Mouse (Mus musculus) NIH3T3 (cell line): ENCODE measurements around the gene Cdk5r1.
A peak's percentile ranks its signal among the peaks of the same experiment; 100 is the strongest.
"Not testable (repeated sequence)": the region's sequence is repeated elsewhere in the genome, so short reads cannot be mapped to it uniquely, and the experiment has no call there.

ENCODE experiments used
- DNase-seq: peaks from one replicate; pipeline ENCODE4 v3.0.0-alpha.2; 2012; ENCODE audit warnings: low read depth

Gene Cdk5r1

DNA sequence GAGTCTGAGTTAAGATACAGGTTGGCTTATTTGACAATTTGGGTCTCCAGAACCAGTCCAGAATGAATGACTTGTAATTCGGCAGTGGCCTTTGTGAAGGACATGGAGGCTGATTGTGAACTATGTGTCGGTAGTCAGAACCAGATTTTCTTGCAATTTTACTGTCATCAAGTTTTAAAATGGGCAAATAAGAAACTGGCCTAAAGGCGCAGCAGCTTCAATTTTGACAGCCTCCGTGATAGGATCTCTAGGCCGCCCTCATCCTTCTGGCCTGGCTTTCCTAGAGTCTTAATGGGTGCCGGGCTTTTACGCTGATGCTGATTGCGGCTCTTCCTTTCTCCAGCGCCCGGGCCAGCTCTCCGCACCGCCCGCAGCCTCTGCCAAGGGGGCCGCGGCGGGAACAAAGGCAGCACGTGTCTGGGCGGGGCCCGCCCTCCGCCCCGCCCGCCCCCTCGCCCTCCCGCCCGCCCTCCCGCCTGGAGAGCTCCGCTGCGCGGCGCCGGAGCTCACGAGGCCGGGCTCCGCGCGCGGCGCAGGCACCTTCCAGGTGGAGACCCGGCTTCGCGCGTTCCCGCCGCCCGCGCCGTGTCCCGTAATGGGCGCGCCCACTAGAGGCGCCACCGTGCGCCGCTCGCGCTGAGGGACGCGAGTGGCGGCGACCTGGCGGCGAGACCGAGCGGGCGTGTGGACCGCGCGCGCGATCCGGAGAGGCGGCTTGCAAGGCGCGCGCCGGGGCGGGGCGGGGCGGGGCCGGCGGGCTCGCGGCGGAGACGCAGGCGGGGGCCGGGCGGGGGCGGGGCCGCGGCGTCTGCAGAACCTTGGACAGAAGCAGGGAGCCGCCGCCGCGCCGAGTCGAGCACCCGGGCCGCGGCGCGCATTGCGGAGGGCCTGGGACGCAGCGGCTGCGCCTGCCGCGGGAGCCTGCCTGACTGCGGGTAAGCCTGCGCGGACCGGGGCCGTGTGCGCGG, at the start of gene Cdk5r1:
Gene Cdk5r1, plus strand, starts transcription at position 802 of the 968 bp plus-strand sequence.
- peak; percentile 95 for DNase-seq

GRCm38 (mm10) chr11:80428381-80429008, 48.3 kb upstream of the Cdk5r1 start, which contains the start of gene Psmd11:
Gene Psmd11, plus strand, starts transcription at chr11:80428615.
- DNase-seq = peak; percentile 97

DNA sequence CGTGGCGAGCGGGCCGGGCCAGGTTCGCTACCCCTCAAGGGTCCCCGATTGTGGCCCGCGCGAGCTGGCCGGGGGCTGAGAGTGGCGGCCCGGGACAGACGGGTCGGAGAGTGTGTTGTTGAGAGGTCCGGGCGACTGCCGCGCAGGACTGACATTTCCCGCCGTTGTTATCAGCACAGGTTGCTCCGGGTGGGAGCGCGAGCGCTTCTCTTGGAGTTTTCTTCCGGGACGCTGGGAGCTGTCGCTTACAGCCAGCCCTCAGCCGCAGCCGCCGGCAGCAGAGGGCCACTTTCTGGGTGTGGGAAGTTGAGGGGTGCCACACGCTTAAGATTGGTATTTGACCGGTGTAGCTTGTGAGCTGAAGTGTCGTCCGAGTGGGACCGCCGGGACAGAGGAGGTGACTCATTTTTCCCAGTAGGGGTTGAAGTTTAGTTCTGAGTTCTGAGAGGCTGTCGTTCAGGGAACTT, 47.8 kb upstream of the Cdk5r1 start:
- DNase-seq = peak; percentile 44

- DNase-seq = no peak
Measured at GRCm38 (mm10) chr11:80429500-80430166, 47.2 kb upstream of the Cdk5r1 start.

GRCm38 (mm10) chr11:80430366-80430910, 46.4 kb upstream of the Cdk5r1 start:
- DNase-seq = peak; percentile 26

DNA sequence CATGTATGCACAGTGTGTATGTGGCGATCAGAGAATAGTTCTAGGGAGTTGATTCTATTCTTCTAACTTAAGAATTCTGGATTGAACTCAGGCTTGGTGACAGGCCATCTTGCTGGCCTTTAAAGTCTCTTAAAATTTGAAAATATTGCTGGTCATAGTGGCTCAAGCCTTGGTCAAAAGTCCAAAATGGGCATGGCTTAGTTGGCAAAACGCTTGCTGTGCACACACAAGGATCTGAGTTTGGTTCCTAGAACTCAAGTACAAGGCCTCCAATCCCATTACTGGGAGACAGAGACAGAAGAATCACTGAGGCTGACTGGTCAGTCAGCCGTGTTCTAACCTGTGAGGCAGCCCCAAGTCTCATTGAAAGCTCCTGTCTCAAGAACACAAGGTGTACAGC, 29.9 kb upstream of the Cdk5r1 start:
- no peak for DNase-seq

DNA sequence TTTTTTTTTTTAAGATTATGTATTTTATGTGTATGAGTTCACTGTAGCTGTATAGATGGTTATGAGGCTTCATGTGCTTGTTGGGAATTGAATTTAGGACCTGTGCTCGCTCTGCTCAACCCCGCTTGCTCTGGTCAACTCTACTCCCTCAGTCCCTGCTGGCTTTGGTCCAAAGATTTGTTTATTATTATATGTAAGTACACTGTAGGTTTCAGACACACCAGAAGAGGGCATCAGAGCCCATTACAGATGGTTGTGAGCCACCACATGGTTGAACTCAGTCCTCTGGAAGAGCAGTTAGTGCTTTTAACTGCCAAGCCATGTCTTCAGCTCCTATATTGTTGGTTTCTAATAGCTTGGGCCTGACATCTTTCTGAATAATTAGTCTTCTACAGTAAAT, 27.0 kb upstream of the Cdk5r1 start:
- DNase-seq = peak; percentile 46

GRCm38 (mm10) chr11:80452242-80452641, 24.6 kb upstream of the Cdk5r1 start:
- DNase-seq = no peak

- DNase-seq = no peak
Measured at GRCm38 (mm10) chr11:80453198-80453597, 23.6 kb upstream of the Cdk5r1 start.

DNA sequence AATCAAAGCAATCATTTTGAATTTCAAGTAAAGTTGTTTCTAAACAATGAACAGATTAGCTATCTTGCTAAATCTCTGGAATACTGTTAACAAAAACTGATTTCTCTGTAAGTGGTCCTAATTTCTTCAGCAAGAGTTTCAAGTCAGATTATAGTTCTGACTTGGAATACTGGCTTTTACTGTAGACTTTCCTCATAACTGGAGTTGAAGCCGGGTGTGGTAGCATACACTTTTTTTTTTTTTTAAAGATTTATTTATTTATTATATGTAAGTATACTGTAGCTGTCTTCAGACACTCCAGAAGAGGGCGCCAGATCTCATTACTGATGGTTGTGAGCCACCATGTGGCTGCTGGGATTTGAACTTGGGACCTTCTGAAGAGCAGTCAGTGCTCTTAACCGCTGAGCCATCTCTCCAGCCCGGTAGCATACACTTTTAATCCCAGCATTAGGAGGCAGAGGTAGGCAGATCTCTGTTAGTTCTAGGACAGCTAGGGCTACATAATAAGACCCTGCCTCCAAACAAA, 13.2 kb upstream of the Cdk5r1 start:
- DNase-seq = not testable (repeated sequence)

DNA sequence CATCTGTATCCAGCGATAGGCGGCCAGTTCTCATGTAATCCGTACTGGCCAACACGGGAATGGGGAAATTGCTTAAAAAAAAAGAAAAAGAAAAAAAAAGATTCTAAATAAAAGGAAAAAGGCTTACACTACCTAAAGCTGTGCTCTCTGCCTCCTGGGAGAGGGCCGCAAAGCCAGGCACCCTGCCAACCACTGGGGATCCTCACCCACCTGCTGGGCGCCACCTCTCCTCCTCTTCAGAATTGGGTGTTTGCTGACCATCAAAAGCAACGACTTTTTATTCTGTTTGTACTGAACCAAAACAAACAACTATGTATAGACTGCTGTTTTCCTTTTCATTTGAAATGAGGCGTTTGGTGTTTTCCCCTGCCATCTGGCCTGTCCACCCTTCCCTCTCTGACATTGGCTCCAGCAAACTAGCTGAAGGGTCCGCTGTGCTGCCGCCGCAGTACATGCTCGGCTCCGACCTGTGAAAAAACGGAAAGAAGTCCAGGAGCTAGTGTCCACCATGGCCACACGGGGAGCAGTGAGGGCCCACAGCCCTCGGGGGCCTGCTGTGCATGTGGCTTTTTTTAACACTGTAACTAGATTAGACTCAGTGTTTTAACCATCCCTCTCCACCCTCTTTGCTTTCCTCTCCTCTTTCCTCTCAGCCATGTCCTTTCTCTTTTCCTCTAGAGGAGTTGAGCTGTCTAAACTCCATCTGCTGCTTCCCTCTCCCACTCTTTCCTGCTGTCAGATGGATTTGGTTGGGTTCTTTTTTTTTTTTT, 4.8 kb upstream of the Cdk5r1 start:
- DNase-seq = no peak

- no peak for DNase-seq
Measured at GRCm38 (mm10) chr11:80474175-80474691, 2.6 kb upstream of the Cdk5r1 start.

DNA sequence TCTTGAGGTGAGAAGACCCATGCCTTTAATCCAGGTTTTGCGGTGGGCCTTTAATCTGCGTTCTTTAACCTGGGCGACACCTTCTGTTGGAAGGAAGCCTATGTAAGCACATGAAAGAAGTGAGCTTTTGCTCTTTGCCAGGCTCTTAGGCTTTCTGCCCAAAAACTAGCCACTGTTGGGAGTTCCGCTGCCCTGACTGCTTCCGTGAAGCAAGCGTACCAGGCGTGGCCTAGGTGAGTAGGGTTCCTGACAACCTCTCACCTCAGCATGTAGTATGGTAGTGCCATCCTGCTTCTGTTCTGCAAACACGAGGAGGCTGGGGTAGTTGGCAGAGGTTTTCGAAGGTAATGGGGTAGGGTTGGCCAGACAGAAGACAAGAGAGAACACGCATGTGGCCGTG, 2.0 kb upstream of the Cdk5r1 start:
- no peak for DNase-seq

- no peak for DNase-seq
Measured at GRCm38 (mm10) chr11:80475544-80475943, 1.3 kb upstream of the Cdk5r1 start.

- DNase-seq = no peak
Measured at GRCm38 (mm10) chr11:80477341-80478199, 747 bp downstream of the Cdk5r1 start.

- no peak for DNase-seq
Measured at GRCm38 (mm10) chr11:80478694-80479412, 2.0 kb downstream of the Cdk5r1 start.

GRCm38 (mm10) chr11:80479425-80479824, 2.6 kb downstream of the Cdk5r1 start:
- DNase-seq = peak; percentile 53

DNA sequence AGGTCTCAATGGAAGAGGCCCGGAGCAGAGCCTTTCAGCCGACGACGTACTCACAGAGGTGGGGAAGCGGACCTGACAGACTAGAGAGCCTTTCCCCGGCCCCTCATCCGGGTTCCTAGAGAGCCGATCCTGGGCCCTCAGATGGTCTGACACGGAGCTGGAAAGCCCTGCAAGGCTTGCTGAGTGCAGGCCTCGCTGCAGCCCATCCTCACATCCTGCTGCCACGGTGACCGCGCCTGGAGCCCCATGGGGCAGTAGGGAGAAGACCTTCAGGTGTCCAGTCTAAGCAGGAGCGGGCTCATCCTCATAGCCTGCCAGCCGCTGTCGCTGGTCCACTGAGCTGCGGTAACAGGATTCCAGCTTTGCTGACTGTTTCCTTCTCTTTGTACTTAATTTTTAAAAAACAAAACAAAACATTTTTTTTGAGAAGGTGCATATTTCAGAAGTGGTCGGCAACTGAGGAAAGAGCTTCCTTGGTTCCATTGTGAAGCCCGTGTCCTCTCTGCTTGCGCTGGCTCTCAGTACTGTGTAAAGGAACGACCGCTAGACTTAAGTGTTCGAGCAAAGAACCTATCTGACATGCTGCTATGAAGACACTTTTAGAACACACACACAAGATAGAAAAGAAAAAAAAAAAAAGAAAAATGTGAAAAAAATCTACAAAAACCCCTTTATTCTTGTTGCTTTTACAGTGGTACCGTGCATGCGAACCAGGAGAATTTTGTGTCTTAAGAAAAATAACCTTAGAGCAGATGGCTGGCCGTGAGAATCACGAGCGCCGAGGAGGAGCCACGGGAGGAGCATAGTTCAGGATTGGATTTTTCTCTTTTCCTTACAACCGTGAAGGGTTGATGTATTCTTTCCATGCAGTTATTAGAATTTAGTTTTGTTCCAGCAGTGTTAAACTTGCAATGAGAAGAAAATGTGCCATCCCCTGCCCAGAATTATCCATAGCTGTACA, 3.4 kb downstream of the Cdk5r1 start:
- DNase-seq = no peak
